Mouse (Mus musculus) bone marrow, adult 2 months (tissue): Measurements from ENCODE around the gene Cspg4. TPM values are rescaled to one million over a fixed set of nuclear protein-coding genes. Genes with fewer than 3 reads are reported as not detected.
"Not testable (repeated sequence)": the region's sequence is repeated elsewhere in the genome, so short reads cannot be mapped to it uniquely, and the experiment has no call there.

Source experiments
- H3K27ac ChIP-seq: fragments of 200-500 bp; 2 replicates; pipeline ENCODE4 v1.5.1; 2012; ENCODE audit warnings: low read depth, mild to moderate bottlenecking, control low read depth, inconsistent platforms, low read length; ENCODE audit not compliant: control insufficient read depth, poor library complexity, insufficient read depth
- H3K4me1 ChIP-seq: fragments of 200-500 bp; 2 replicates; pipeline ENCODE4 v1.6.1; 2011; ENCODE audit warnings: low read length; ENCODE audit not compliant: control insufficient read depth, insufficient read depth
- H3K4me3 ChIP-seq: fragments of 200-500 bp; replicated peaks from 2 replicates; pipeline ENCODE3; 2011; ENCODE audit warnings: mild to moderate bottlenecking, low read depth, low read length, control low read depth; ENCODE audit not compliant: control insufficient read depth
- CTCF ChIP-seq: fragments of 200-500 bp; IDR thresholded peaks from 2 replicates; pipeline ENCODE4 v1.5.1; 2011; ENCODE audit warnings: low read length, control low read depth; ENCODE audit not compliant: control insufficient read depth, insufficient read depth
- POLR2A ChIP-seq: fragments of 200-500 bp; IDR thresholded peaks from 2 replicates; pipeline ENCODE4 v1.6.1; 2011; ENCODE audit warnings: low read depth, mild to moderate bottlenecking, control low read depth, low read length, borderline replicate concordance; ENCODE audit not compliant: control insufficient read depth
- WGBS: fragments of 180-500 bp; shearing (Covaris S2); methylation state at CpG from one replicate; pipeline ENCODE4 v1.1.7; 2018; 5-methylcytosine and 5-hydroxymethylcytosine counted together
- polyA plus RNA-seq: library from polyadenylated mRNA; stranded (reverse); fragments of >200 nt; gene quantifications from 2 replicates; pipeline ENCODE4 v1.2.4, GENCODE M21; 2011; ENCODE audit warnings: low replicate concordance; ENCODE audit not compliant: missing spikeins, insufficient read depth, insufficient read length

Gene Cspg4
- polyA plus RNA-seq, 1 experiment, result 1.4 TPM

GRCm38 (mm10) chr9:56903662-56904061, 38.8 kb downstream of the Cspg4 start:
- Histone ChIP-seq H3K27ac (no peak overlapping the region), H3K4me3 (no peak overlapping the region), H3K4me1 (no peaks in the 10 kb centered on the region; the same call in none of the 2 replicates)
- 67% methylated on average over 3 of the region's 3 CpGs for WGBS
- TF ChIP-seq CTCF (no peak), POLR2A (no peak)

DNA sequence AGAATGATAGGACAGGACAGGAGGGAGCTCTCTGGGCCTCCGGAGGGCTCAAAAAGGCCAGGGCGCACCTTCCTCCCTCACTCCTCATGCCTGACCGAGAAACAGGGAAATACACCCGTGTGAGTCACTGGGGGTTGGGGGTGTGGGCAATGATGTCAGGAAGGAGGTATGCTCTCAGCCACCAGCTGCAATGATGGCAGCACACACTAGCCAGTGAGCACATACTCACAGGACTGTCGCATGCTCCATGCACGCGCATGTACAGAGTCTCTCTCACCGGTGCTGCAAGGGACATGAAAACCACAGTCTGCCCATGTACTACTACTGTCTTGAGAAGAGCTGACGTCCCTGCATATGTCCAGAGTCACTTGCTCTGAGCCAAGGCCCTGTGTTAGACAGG, 42.7 kb downstream of the Cspg4 start:
- TF ChIP-seq POLR2A (no peak), CTCF (no peak)
- Histone ChIP-seq H3K4me3 (no peak overlapping the region), H3K27ac (no peak overlapping the region), H3K4me1 (no peaks in the 10 kb centered on the region; the same call in 1 of the 2 replicates)
- WGBS, result 62% methylated on average over 9 of the region's 9 CpGs

GRCm38 (mm10) chr9:56909991-56910390, 45.2 kb downstream of the Cspg4 start:
- H3K4me3 ChIP-seq, result not testable (repeated sequence)
- WGBS, result 56% methylated on average over 4 of the region's 4 CpGs

DNA sequence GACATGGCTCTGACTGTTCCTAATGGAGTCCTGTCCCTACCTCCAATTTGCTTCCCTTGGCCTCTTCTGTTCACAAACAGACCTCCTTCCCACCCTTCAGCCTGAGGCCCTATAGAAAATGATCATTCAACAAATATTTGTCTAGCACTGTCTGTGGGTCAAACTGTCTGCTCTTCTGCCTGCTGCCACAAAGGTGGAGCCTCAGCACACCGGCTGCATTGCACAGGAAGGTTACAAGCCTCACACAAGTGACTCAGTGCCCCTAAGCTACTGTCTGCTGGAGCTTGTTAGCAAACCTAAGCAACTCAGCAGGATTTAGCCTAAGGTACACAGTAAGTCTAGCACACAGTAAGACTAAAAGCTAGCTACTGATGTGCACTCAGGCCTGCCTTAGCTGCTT, 46.2 kb downstream of the Cspg4 start:
- TF ChIP-seq POLR2A (no peak), CTCF (no peak)
- WGBS, result 55% methylated on average over 1 of the region's 1 CpGs
- H3K4me1 ChIP-seq, result no peaks in the 10 kb centered on the region; the same call in 1 of the 2 replicates
- no peak overlapping the region for H3K4me3 ChIP-seq
- no peak overlapping the region for H3K27ac ChIP-seq

More at GRCm38 (mm10) chr9:56909991-56910390, 45.2 kb downstream of the Cspg4 start:
- not testable (repeated sequence) for H3K27ac ChIP-seq, H3K4me1 ChIP-seq

DNA sequence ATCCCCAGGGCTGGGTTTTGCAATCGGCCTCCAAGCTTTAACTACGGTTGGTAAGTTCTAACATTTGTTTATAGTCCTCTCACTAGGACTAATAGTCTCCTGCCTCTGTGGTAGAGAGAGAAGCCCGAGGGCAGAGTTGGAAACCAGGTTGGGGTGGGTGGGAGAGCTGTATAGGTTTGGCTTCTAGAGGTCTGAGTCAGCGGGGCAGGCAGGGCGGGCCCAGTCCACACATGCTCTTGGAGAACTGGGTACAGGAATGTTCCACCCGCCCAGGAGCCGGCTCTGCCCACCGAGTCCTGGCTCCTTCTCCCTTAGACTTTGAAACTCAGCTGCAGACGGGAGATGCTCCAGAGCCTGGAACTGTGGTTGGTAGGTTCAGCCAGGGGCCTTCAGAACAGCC, 49.2 kb downstream of the Cspg4 start:
- TF ChIP-seq CTCF (no peak), POLR2A (no peak)
- 87% methylated on average over 9 of the region's 9 CpGs for WGBS
- no peak overlapping the region for H3K27ac ChIP-seq
- H3K4me1 ChIP-seq, result no peaks in the 10 kb centered on the region
- no peak overlapping the region for H3K4me3 ChIP-seq

- H3K4me1 ChIP-seq, result no peaks in the 10 kb centered on the region
- no peak overlapping the region for H3K4me3 ChIP-seq
- WGBS, result 91% methylated on average over 1 of the region's 1 CpGs
- no peak overlapping the region for H3K27ac ChIP-seq
- TF ChIP-seq CTCF (no peak), POLR2A (no peak)
Measured at GRCm38 (mm10) chr9:56915116-56915515, 50.3 kb downstream of the Cspg4 start.

GRCm38 (mm10) chr9:56915695-56916410, 51.0 kb downstream of the Cspg4 start:
- WGBS, result 74% methylated on average over 5 of the region's 5 CpGs
- H3K4me1 ChIP-seq, result no peaks in the 10 kb centered on the region
- no peak overlapping the region for H3K27ac ChIP-seq
- H3K4me3 ChIP-seq, result no peak overlapping the region
- no peak for TF ChIP-seq POLR2A
- TF ChIP-seq CTCF, result no peak

DNA sequence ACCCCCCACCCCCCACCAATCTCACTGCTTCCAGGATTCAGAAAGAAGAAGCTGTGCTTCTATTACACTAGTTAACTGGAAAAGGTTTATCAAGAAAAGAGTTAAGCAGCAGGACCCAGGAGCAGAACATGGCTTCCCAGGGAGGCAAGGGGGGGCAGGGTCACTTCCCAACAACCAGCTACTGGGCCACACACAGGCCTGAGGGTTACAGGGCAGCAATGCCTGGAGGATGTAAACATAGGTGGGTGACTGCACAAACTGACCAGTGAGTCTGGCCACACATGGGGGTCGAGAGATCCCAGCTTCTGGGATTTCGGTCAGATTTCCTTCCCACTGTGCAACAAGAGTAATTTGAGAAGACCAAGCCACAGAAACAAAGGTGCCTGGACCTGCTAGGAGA, 52.3 kb downstream of the Cspg4 start:
- 86% methylated on average over 2 of the region's 2 CpGs for WGBS
- no peak for TF ChIP-seq POLR2A
- no peak for TF ChIP-seq CTCF

DNA sequence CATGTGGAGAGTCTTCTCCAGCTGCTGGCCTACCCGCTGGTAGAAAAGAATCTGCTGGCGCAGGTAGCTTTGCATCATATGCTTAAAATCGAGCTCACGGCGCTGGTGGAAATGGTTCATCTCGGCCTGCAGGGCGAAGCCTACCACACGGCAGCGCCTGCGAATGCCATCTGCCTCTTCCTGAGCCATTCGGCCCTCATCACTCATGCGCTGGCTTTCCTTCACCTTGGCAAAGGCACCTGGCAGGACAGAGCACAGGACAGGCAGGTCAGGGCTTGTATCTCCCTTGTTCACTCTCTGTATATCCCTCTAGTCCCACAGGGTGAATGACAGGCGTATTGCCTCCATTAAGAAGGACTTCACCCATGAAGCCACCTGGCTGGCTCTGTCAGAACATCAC, 53.6 kb downstream of the Cspg4 start:
- H3K4me3 ChIP-seq, result no peak overlapping the region
- WGBS, result 90% methylated on average over 13 of the region's 13 CpGs
- no peak for TF ChIP-seq CTCF
- no peak for TF ChIP-seq POLR2A
- no peak overlapping the region for H3K27ac ChIP-seq
- no peaks in the 10 kb centered on the region for H3K4me1 ChIP-seq

More for the DNA sequence above, 52.3 kb downstream of the Cspg4 start:
- Histone ChIP-seq H3K27ac (no peak overlapping the region), H3K4me1 (no peaks in the 10 kb centered on the region), H3K4me3 (no peak overlapping the region)
